Mouse (Mus musculus): Measurements from ENCODE around the gene Ribc2. TPM values are rescaled to one million over a fixed set of nuclear protein-coding genes. Genes with fewer than 3 reads are reported as not detected.

Ribc2 gene
- 0.46 and 0.96 TPM in 2 replicates for polyA plus RNA-seq (2016; fragmentation: Nextera tagmentation; extraction: Ambion mirVana)

GRCm38 (mm10) chr15:85131275-85132192, at the start of gene Ribc2, which contains the start of gene Smc1b:
Gene Ribc2 (plus strand): TSS chr15:85132078.
Gene Smc1b (minus strand): TSS chr15:85131964.
- no peaks in the 10 kb centered on the region for H3K9me3 ChIP-seq
- H3K27ac ChIP-seq: no peak within 1 kb of the TSS
- peaks cover 11% of the 10 kb centered on the region; the same call in 1 of the 2 replicates for H3K4me1 ChIP-seq
- peak within 1 kb of the TSS; percentile 38 for H3K9ac ChIP-seq
- WGBS: 32% methylated on average over 54 of the region's 58 CpGs
- ATAC-seq (ENCODE audit: low FRiP score): peak; percentile 46
- peaks cover 15% of the 10 kb centered on the region for H3K27me3 ChIP-seq
- H3K36me3 ChIP-seq (replicated peaks): no peaks in the 10 kb centered on the region
- H3K4me3 ChIP-seq (replicated peaks): peak within 1 kb of the TSS; percentile 28
- H3K4me2 ChIP-seq: peak within 1 kb of the TSS; percentile 55

- H3K27me3 ChIP-seq: no peaks in the 10 kb centered on the region
- no peak overlapping the region for H3K9ac ChIP-seq
- no peaks in the 10 kb centered on the region for H3K9me3 ChIP-seq
- no peaks in the 10 kb centered on the region for H3K4me1 ChIP-seq
- no peak overlapping the region for H3K4me3 ChIP-seq (replicated peaks)
- no peaks in the 10 kb centered on the region for H3K36me3 ChIP-seq (replicated peaks)
- no peak overlapping the region for H3K27ac ChIP-seq
- ATAC-seq (ENCODE audit: low FRiP score): no peak
- 76% methylated on average over 1 of the region's 1 CpGs for WGBS
- no peak overlapping the region for H3K4me2 ChIP-seq
These were observed 46.2 kb upstream of the Ribc2 start for GRCm38 (mm10) chr15:85085641-85086040.

- H3K4me1 ChIP-seq: peaks cover 11% of the 10 kb centered on the region; the same call in 1 of the 2 replicates
- H3K9me3 ChIP-seq: no peaks in the 10 kb centered on the region
- H3K27ac ChIP-seq: no peak overlapping the region
- peak overlapping the region; percentile 38 for H3K9ac ChIP-seq
- WGBS: 20% methylated on average over 10 of the region's 10 CpGs
- H3K4me3 ChIP-seq (replicated peaks): peak overlapping the region; percentile 28
- peaks cover 15% of the 10 kb centered on the region for H3K27me3 ChIP-seq
- H3K4me2 ChIP-seq: peak overlapping the region; percentile 55
- H3K36me3 ChIP-seq (replicated peaks): no peaks in the 10 kb centered on the region
- 0 out of 2 replicates have a peak, but pooled peaks have one; percentile 36 for ATAC-seq (ENCODE audit: low FRiP score)
These were observed 279 bp downstream of the Ribc2 start for GRCm38 (mm10) chr15:85132193-85132520.

GRCm38 (mm10) chr15:85135143-85135542, 3.3 kb downstream of the Ribc2 start:
- Histone ChIP-seq H3K9me3 (no peaks in the 10 kb centered on the region), H3K4me2 (no peak overlapping the region), H3K4me3 (replicated peaks) (no peak overlapping the region), H3K27ac (no peak overlapping the region), H3K9ac (no peak overlapping the region), H3K36me3 (replicated peaks) (no peaks in the 10 kb centered on the region), H3K27me3 (peaks cover 15% of the 10 kb centered on the region), H3K4me1 (peaks cover 11% of the 10 kb centered on the region; the same call in 1 of the 2 replicates)
- WGBS: 48% methylated on average over 9 of the region's 9 CpGs
- ATAC-seq (ENCODE audit: low FRiP score): no peak

GRCm38 (mm10) chr15:85141290-85141689, 9.4 kb downstream of the Ribc2 start:
- Histone ChIP-seq H3K36me3 (replicated peaks) (no peaks in the 10 kb centered on the region), H3K4me1 (no peaks in the 10 kb centered on the region; the same call in 1 of the 2 replicates), H3K9me3 (no peaks in the 10 kb centered on the region), H3K4me2 (no peak overlapping the region), H3K9ac (no peak overlapping the region), H3K27ac (no peak overlapping the region), H3K27me3 (0 out of 2 replicates have a peak, but pooled peaks cover 3% of the 10 kb centered on the region), H3K4me3 (replicated peaks) (no peak overlapping the region)
- no peak for ATAC-seq (ENCODE audit: low FRiP score)
- 92% methylated on average over 10 of the region's 10 CpGs for WGBS

GRCm38 (mm10) chr15:85142441-85142840, 10.6 kb downstream of the Ribc2 start:
- Histone ChIP-seq H3K27me3 (0 out of 2 replicates have a peak, but pooled peaks cover 3% of the 10 kb centered on the region), H3K36me3 (replicated peaks) (no peaks in the 10 kb centered on the region), H3K4me3 (replicated peaks) (no peak overlapping the region), H3K9me3 (no peaks in the 10 kb centered on the region), H3K27ac (no peak overlapping the region), H3K4me2 (no peak overlapping the region), H3K9ac (no peak overlapping the region), H3K4me1 (no peaks in the 10 kb centered on the region; the same call in 1 of the 2 replicates)
- no peak for ATAC-seq (ENCODE audit: low FRiP score)
- 64% methylated on average over 2 of the region's 2 CpGs for WGBS

GRCm38 (mm10) chr15:85143161-85143560, 11.3 kb downstream of the Ribc2 start:
- Histone ChIP-seq H3K4me1 (no peaks in the 10 kb centered on the region; the same call in 1 of the 2 replicates), H3K9ac (no peak overlapping the region), H3K9me3 (no peaks in the 10 kb centered on the region), H3K27me3 (0 out of 2 replicates have a peak, but pooled peaks cover 3% of the 10 kb centered on the region), H3K36me3 (replicated peaks) (no peaks in the 10 kb centered on the region), H3K27ac (no peak overlapping the region), H3K4me3 (replicated peaks) (no peak overlapping the region), H3K4me2 (no peak overlapping the region)
- no peak for ATAC-seq (ENCODE audit: low FRiP score)
- 90% methylated on average over 11 of the region's 11 CpGs for WGBS

GRCm38 (mm10) chr15:85143747-85144146, 11.9 kb downstream of the Ribc2 start:
- 91% methylated on average over 1 of the region's 1 CpGs for WGBS
- no peak for ATAC-seq (ENCODE audit: low FRiP score)

GRCm38 (mm10) chr15:85144249-85144648, 12.4 kb downstream of the Ribc2 start:
- H3K9me3 ChIP-seq: no peaks in the 10 kb centered on the region
- no peak overlapping the region for H3K4me3 ChIP-seq (replicated peaks)
- no peaks in the 10 kb centered on the region for H3K36me3 ChIP-seq (replicated peaks)
- ATAC-seq (ENCODE audit: low FRiP score): no peak
- no peak overlapping the region for H3K27ac ChIP-seq
- H3K4me1 ChIP-seq: no peaks in the 10 kb centered on the region; the same call in 1 of the 2 replicates
- H3K27me3 ChIP-seq: peaks cover 7% of the 10 kb centered on the region; the same call in 1 of the 2 replicates
- no peak overlapping the region for H3K9ac ChIP-seq
- no peak overlapping the region for H3K4me2 ChIP-seq
- 90% methylated on average over 5 of the region's 5 CpGs for WGBS

More at GRCm38 (mm10) chr15:85143747-85144146, 11.9 kb downstream of the Ribc2 start:
- Histone ChIP-seq H3K4me1 (no peaks in the 10 kb centered on the region; the same call in 1 of the 2 replicates), H3K4me3 (replicated peaks) (no peak overlapping the region), H3K36me3 (replicated peaks) (no peaks in the 10 kb centered on the region), H3K9ac (no peak overlapping the region), H3K27me3 (peaks cover 7% of the 10 kb centered on the region; the same call in 1 of the 2 replicates), H3K9me3 (no peaks in the 10 kb centered on the region), H3K27ac (no peak overlapping the region), H3K4me2 (no peak overlapping the region)

- Histone ChIP-seq H3K4me3 (replicated peaks) (no peak overlapping the region), H3K9ac (no peak overlapping the region), H3K36me3 (replicated peaks) (no peaks in the 10 kb centered on the region), H3K27ac (no peak overlapping the region), H3K4me2 (no peak overlapping the region), H3K4me1 (no peaks in the 10 kb centered on the region), H3K27me3 (peaks cover 12% of the 10 kb centered on the region), H3K9me3 (no peaks in the 10 kb centered on the region)
- 31% methylated on average over 13 of the region's 13 CpGs for WGBS
- ATAC-seq (ENCODE audit: low FRiP score): peak; percentile 23; the same call in 1 of the 2 replicates
These were observed 19.6 kb downstream of the Ribc2 start for GRCm38 (mm10) chr15:85151433-85151918.

- H3K9ac ChIP-seq: no peak overlapping the region
- H3K4me3 ChIP-seq (replicated peaks): no peak overlapping the region
- no peaks in the 10 kb centered on the region for H3K4me1 ChIP-seq
- H3K36me3 ChIP-seq (replicated peaks): no peaks in the 10 kb centered on the region
- H3K27me3 ChIP-seq: peaks cover 12% of the 10 kb centered on the region
- 78% methylated on average over 3 of the region's 3 CpGs for WGBS
- H3K27ac ChIP-seq: no peak overlapping the region
- ATAC-seq (ENCODE audit: low FRiP score): no peak
- H3K4me2 ChIP-seq: no peak overlapping the region
- no peaks in the 10 kb centered on the region for H3K9me3 ChIP-seq
These were observed 20.7 kb downstream of the Ribc2 start for GRCm38 (mm10) chr15:85152577-85152976.

- no peak overlapping the region for H3K4me2 ChIP-seq
- no peaks in the 10 kb centered on the region for H3K9me3 ChIP-seq
- ATAC-seq (ENCODE audit: low FRiP score): no peak
- no peak overlapping the region for H3K4me3 ChIP-seq (replicated peaks)
- no peaks in the 10 kb centered on the region for H3K4me1 ChIP-seq
- no peaks in the 10 kb centered on the region for H3K36me3 ChIP-seq (replicated peaks)
- peaks cover 9% of the 10 kb centered on the region; the same call in 1 of the 2 replicates for H3K27me3 ChIP-seq
- WGBS: 91% methylated on average over 3 of the region's 3 CpGs
- H3K9ac ChIP-seq: no peak overlapping the region
- no peak overlapping the region for H3K27ac ChIP-seq
These were observed 22.2 kb downstream of the Ribc2 start for GRCm38 (mm10) chr15:85154091-85154490.
